Mouse (Mus musculus) lung, postnatal 0 days (tissue): ENCODE results near the gene Prss12. TPM values are rescaled to one million over a fixed set of nuclear protein-coding genes. Genes with fewer than 3 reads are reported as not detected.
A peak's percentile ranks its signal among the peaks of the same experiment; 100 is the strongest.

Source experiments
- ATAC-seq: fragments of 200-750 bp; cut with Nextera tagmentation; 2 replicates; pipeline ENCODE4 v1.8.0; 2017; ENCODE audit warnings: moderate library complexity
- DNase-seq: peaks from one replicate; pipeline ENCODE4 v3.0.0-alpha.2; 2016; ENCODE audit warnings: low spot score
- H3K27ac ChIP-seq: fragments of 300-500 bp; sonication (generic); 2 replicates; pipeline ENCODE4 v1.5.1; 2014; ENCODE audit warnings: antibody characterized with exemption, mild to moderate bottlenecking, low read length, mixed read lengths
- H3K27me3 ChIP-seq: fragments of 300-500 bp; sonication (generic); replicated peaks from 2 replicates; pipeline ENCODE4 v1.6.1; 2014; ENCODE audit warnings: low read length, mixed read lengths; ENCODE audit not compliant: insufficient read depth
- H3K36me3 ChIP-seq: fragments of 300-500 bp; sonication (generic); 2 replicates; pipeline ENCODE4 v1.6.1; 2014; ENCODE audit warnings: low read length, mixed read lengths; ENCODE audit not compliant: insufficient read depth
- H3K4me1 ChIP-seq: fragments of 300-500 bp; sonication (generic); 2 replicates; pipeline ENCODE4 v1.6.1; 2014; ENCODE audit warnings: antibody characterized with exemption, low read depth, low read length, mixed read lengths; ENCODE audit not compliant: insufficient read depth
- H3K4me2 ChIP-seq: fragments of 300-500 bp; sonication (generic); replicated peaks from 2 replicates; pipeline ENCODE4 v1.6.1; 2014; ENCODE audit warnings: low read depth, mild to moderate bottlenecking, low read length, moderate library complexity, mixed read lengths
- H3K4me3 ChIP-seq: fragments of 300-500 bp; sonication (generic); 2 replicates; pipeline ENCODE4 v1.5.1; 2014; ENCODE audit warnings: low read depth, low read length
- H3K9ac ChIP-seq: fragments of 300-500 bp; sonication (generic); replicated peaks from 2 replicates; pipeline ENCODE4 v1.6.1; 2014; ENCODE audit warnings: low read depth, mild to moderate bottlenecking
- H3K9me3 ChIP-seq: fragments of 300-500 bp; sonication (generic); 2 replicates; pipeline ENCODE4 v1.6.1; 2016; ENCODE audit warnings: low read length, mixed read lengths
- CTCF ChIP-seq: IDR thresholded peaks from 2 replicates; pipeline ENCODE4 v1.5.1; 2016; ENCODE audit warnings: antibody characterized with exemption, mild to moderate bottlenecking
- EP300 ChIP-seq: IDR thresholded peaks from 2 replicates; pipeline ENCODE4 v1.6.1; 2016; ENCODE audit warnings: antibody characterized with exemption, mild to moderate bottlenecking, control low read depth
- WGBS: fragments of 180-500 bp; shearing (Covaris S2); extraction: QIAGEN DNeasy Blood & Tissue Kit; methylation state at CpG from one replicate; pipeline ENCODE4 v1.1.7; 2014; 5-methylcytosine and 5-hydroxymethylcytosine counted together
- polyA plus RNA-seq: library from polyadenylated mRNA; unstranded; fragments of >200 nt; fragmentation: Nextera tagmentation; extraction: Ambion mirVana; gene quantifications from 2 replicates; pipeline ENCODE4 v1.2.1, GENCODE M21; 2015

Gene Prss12
- polyA plus RNA-seq, 1 experiment from 2014 or later = 23.8 TPM

GRCm38 (mm10) chr3:123425647-123426046 is 21.1 kb upstream of the Prss12 start:
- no peak for TF ChIP-seq CTCF
- no peak for TF ChIP-seq EP300

DNA sequence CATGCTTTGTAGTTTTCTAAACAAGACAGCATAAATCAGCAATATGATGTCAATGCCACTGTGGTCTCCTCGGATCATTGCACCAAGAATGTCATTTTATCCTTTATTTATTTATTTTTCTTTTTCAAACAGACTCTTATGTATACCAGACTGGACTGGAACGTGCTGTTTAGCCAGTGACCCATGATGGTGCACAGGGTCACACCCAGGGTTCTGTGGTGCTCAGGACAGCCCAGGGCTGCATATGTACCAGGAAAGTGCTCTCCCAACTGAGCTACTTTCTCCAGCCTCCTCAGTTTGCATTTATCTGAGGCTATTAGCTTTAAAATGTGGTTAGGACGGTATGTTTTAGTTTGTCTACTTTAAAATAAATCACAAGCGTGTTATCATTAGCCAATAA is 18.7 kb upstream of the Prss12 start:
- 46% methylated on average over 4 of the region's 4 CpGs for WGBS
- Histone ChIP-seq H3K4me1 (no peaks in the 10 kb centered on the region), H3K9ac (no peak overlapping the region), H3K36me3 (no peaks in the 10 kb centered on the region), H3K4me2 (no peak overlapping the region), H3K27me3 (no peaks in the 10 kb centered on the region), H3K9me3 (no peaks in the 10 kb centered on the region), H3K4me3 (no peak overlapping the region), H3K27ac (no peak overlapping the region)
- DNase-seq (no peak), ATAC-seq (no peak)
- no peak for TF ChIP-seq EP300
- no peak for TF ChIP-seq CTCF

More at GRCm38 (mm10) chr3:123425647-123426046, 21.1 kb upstream of the Prss12 start:
- no peaks in the 10 kb centered on the region for H3K4me1 ChIP-seq
- no peak overlapping the region for H3K9ac ChIP-seq
- no peaks in the 10 kb centered on the region for H3K36me3 ChIP-seq
- H3K9me3 ChIP-seq = no peaks in the 10 kb centered on the region
- no peak overlapping the region for H3K4me3 ChIP-seq
- ATAC-seq = no peak
- H3K4me2 ChIP-seq = no peak overlapping the region
- DNase-seq = peak; percentile 45
- WGBS = 27% methylated on average over 2 of the region's 2 CpGs
- H3K27me3 ChIP-seq = no peaks in the 10 kb centered on the region
- H3K27ac ChIP-seq = no peak overlapping the region

DNA sequence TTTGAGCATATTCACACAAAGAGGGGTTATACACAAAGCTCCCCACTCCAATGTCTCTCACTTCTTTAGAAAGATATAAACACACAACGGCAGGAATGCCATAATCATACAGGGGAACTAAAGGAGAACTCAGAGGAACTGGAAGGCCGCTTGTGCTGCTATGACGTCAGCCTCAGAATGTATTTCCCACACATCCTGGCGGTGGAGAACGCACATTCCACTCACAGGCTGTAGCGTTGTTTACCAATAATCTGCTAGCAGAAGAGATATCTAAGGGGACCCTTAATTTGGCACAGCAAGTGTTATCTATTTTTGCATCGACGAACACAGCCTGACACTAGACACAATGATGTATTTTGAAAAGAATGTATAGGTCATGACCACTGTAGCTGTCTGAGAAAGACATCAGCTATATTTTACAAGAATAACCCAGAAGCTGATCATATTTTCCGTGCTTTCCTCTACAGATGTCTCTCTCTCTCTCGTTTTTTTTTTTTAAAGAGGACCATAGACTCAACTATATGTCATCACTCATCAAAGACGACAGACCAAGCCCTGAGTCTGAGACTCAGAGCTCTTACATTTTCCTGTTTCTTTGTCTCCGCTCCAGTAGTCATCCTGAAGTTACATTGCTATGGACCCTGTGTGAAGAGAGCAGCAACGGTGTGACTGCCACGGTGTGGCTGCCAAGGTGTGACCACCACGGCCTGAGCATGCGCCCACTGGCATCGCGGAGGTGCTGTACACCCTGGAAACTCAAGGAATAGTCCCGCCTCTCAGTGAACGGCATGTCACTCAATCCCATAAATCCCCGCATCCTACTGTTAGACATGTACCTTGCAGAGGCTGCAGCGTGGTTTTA is 16.9 kb upstream of the Prss12 start:
- Histone ChIP-seq H3K36me3 (no peaks in the 10 kb centered on the region), H3K4me2 (no peak overlapping the region; the same call in 1 of the 2 replicates), H3K9me3 (no peaks in the 10 kb centered on the region), H3K9ac (no peak overlapping the region), H3K27me3 (no peaks in the 10 kb centered on the region), H3K27ac (no peak overlapping the region), H3K4me1 (no peaks in the 10 kb centered on the region), H3K4me3 (no peak overlapping the region)
- TF ChIP-seq CTCF = 0 out of 2 replicates have a peak, but pooled peaks have one; percentile 31
- TF ChIP-seq EP300 = no peak
- 60% methylated on average over 22 of the region's 22 CpGs for WGBS
- peak; percentile 76 for ATAC-seq
- peak; percentile 68 for DNase-seq

DNA sequence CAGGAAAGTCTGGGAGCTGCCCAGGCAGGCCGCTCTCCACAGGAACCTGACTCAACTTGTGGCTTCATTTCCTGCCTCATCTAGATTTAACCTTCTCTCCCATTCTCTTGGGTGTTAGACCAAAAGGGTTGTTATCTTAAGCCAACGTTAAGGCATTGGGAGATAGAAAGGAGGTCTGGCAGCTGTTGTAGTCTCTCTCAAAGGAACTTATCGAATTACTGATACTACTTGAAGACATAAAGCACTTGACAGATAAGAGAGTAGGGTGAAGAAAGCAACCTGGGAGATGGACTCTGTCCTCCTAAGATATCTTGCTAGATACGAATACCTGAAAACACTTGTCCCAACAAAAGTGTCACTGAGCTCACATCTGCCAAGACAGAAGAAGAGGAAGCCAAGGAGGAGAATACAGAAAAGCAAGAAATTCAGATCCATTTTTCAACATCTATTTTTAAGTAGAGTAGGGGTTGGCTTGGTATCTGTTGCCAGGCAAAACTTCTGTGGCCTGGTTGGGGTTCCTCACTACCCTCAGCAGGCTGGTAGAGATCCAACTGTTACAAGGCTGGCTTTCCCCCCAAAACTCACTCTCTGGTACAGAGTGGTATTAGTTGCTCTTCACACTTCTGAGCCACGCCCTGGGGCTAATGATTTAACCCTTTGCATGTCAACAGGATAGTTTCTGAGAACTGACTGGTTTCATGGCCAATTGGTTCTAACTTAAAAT is 14.6 kb upstream of the Prss12 start:
- no peak for ATAC-seq
- Histone ChIP-seq H3K27ac (no peak overlapping the region), H3K36me3 (no peaks in the 10 kb centered on the region), H3K9me3 (no peaks in the 10 kb centered on the region), H3K9ac (no peak overlapping the region), H3K4me2 (no peak overlapping the region), H3K27me3 (no peaks in the 10 kb centered on the region), H3K4me3 (no peak overlapping the region), H3K4me1 (no peaks in the 10 kb centered on the region)
- WGBS = 44% methylated on average over 5 of the region's 5 CpGs
- DNase-seq = no peak
- TF ChIP-seq EP300 (no peak), CTCF (no peak)

DNA sequence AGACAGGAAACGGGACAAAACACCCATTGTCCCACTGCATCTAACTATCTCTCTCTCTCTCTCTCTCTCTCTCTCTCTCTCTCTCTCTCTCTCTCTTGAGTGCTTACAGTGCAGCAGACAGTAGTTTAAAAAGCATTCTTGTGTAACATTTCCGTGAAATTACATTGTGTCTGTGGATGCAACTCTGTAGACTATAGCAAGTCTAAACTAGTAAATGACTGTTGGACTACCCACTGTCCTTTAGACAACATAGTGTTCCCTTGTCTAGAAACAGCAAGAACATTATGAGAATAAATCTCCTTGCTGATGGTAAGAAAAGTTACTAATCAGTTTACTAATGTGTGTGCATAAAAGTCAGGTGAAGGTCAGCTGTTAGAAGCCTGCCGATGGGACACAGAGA is 13.4 kb upstream of the Prss12 start:
- no peak overlapping the region for H3K9ac ChIP-seq
- H3K9me3 ChIP-seq = no peaks in the 10 kb centered on the region
- TF ChIP-seq CTCF = no peak
- no peak for TF ChIP-seq EP300
- H3K27me3 ChIP-seq = no peaks in the 10 kb centered on the region
- no peaks in the 10 kb centered on the region for H3K4me1 ChIP-seq
- H3K4me3 ChIP-seq = no peak overlapping the region
- DNase-seq (no peak), ATAC-seq (no peak)
- no peak overlapping the region for H3K4me2 ChIP-seq
- H3K27ac ChIP-seq = no peak overlapping the region
- H3K36me3 ChIP-seq = no peaks in the 10 kb centered on the region
- 53% methylated on average over 3 of the region's 3 CpGs for WGBS

GRCm38 (mm10) chr3:123437608-123438007 is 9.1 kb upstream of the Prss12 start:
- H3K9ac ChIP-seq = no peak overlapping the region
- DNase-seq = no peak

More at GRCm38 (mm10) chr3:123437608-123438007, 9.1 kb upstream of the Prss12 start:
- ATAC-seq = no peak
- Histone ChIP-seq H3K4me1 (no peaks in the 10 kb centered on the region), H3K4me3 (no peak overlapping the region), H3K27me3 (no peaks in the 10 kb centered on the region), H3K27ac (no peak overlapping the region), H3K9me3 (no peaks in the 10 kb centered on the region), H3K4me2 (no peak overlapping the region), H3K36me3 (no peaks in the 10 kb centered on the region)
- TF ChIP-seq CTCF (no peak), EP300 (no peak)
- WGBS = 81% methylated on average over 1 of the region's 1 CpGs
